9 mouse cellular contexts compared by ENCODE assay signal in the genomic region with DNA sequence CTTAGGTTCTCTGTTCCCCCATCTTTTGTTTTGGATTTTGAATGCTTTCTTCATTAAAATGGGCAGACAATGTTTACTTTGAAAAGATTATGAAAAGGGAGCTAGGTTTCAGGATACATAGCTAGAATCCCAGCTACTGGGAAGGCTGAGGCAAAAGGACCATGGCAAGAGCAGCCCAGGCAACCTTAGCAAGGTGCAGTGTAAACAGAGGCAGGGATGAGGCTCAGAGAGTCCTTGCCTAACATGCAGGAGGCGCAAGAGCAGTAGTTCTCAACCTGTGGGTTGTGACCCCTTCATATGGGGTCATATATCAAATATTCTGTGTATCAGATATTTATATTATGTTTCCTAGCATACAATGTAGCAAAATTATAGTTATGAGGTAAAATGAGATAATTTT. TPM values are rescaled to one million over a fixed set of nuclear protein-coding genes. Genes with fewer than 3 reads are reported as not detected.
A peak's percentile ranks its signal among the peaks of the same experiment; 100 is the strongest.
DNase-seq lines count a peak whose midpoint lies in the region; ATAC-seq and TF ChIP-seq lines count a peak whose summit lies in the region.
"Had no signal": no experiment of that assay in that cellular context is flagged by ENCODE, and none has a peak within 500 bp of the region (broad histone marks: within the 10 kb centered on the region; RNA-seq: fewer than 3 reads in every experiment).

No protein-coding gene starts in this region.

- H3K4me3 ChIP-seq in kidney, embryonic 14.5 days (ENCODE audit: low read length), result peak overlapping the region; percentile 88; the same call in 1 of the 2 replicates
- H3K4me3 ChIP-seq in kidney, adult 2 months (ENCODE audit: insufficient read depth, low read depth, low read length), result no peak overlapping the region
- H3K4me3 ChIP-seq in bone marrow macrophage, adult 2 months (ENCODE audit: insufficient read depth, low read length), result peak overlapping the region; percentile 9; the same call in 1 of the 2 replicates
- no peak overlapping the region for H3K4me3 ChIP-seq in hindbrain, embryonic 15.5 days
- H3K4me3 ChIP-seq in midbrain, embryonic 13.5 days (replicated peaks), result peak overlapping the region; percentile 72

- H3K4me2 ChIP-seq in kidney, embryonic 14.5 days (replicated peaks; ENCODE audit: low read depth, low read length), result peak overlapping the region; percentile 74
- peak overlapping the region; percentile 85 for H3K4me2 ChIP-seq in hindbrain, embryonic 15.5 days
- peak overlapping the region; percentile 90 for H3K4me2 ChIP-seq in midbrain, embryonic 13.5 days (replicated peaks)

- peaks cover 32% of the 10 kb centered on the region for H3K36me3 ChIP-seq in kidney, embryonic 14.5 days (ENCODE audit: control insufficient read depth, insufficient read depth, low read length)
- H3K36me3 ChIP-seq in kidney, adult 2 months (ENCODE audit: control insufficient read depth, insufficient read depth, low read length), result no peaks in the 10 kb centered on the region; the same call in 1 of the 2 replicates
- peaks cover 8% of the 10 kb centered on the region for H3K36me3 ChIP-seq in hindbrain, embryonic 15.5 days
- peaks cover 13% of the 10 kb centered on the region for H3K36me3 ChIP-seq in midbrain, embryonic 13.5 days

- no peak for TF ChIP-seq POLR2A in kidney, adult 2 months (IDR thresholded peaks at IDR 0.05; ENCODE audit: low read depth, low read length)
- TF ChIP-seq POLR2A in bone marrow macrophage, adult 2 months (IDR thresholded peaks at IDR 0.05; ENCODE audit: borderline replicate concordance, low read depth, low read length), result no peak

- 90% methylated on average over 1 of the region's 1 CpGs for WGBS in kidney, embryonic 14.5 days
- WGBS in kidney, adult 2 months, result 85% methylated on average over 1 of the region's 1 CpGs
- 93% methylated on average over 1 of the region's 1 CpGs for WGBS in hindbrain, embryonic 15.5 days
- WGBS in midbrain, embryonic 13.5 days, result 93% methylated on average over 1 of the region's 1 CpGs

- H3K4me1 ChIP-seq in kidney, embryonic 14.5 days (ENCODE audit: control insufficient read depth, insufficient read depth, low read length), result peaks cover 21% of the 10 kb centered on the region
- H3K4me1 ChIP-seq in kidney, adult 2 months (ENCODE audit: control insufficient read depth, insufficient read depth, low read length), result peaks cover 3% of the 10 kb centered on the region; the same call in 1 of the 2 replicates
- H3K4me1 ChIP-seq in bone marrow macrophage, adult 2 months (ENCODE audit: control insufficient read depth, insufficient read depth, low read length), result peaks cover 16% of the 10 kb centered on the region
- H3K4me1 ChIP-seq in hindbrain, embryonic 15.5 days (replicated peaks), result peaks cover 34% of the 10 kb centered on the region
- H3K4me1 ChIP-seq in midbrain, embryonic 13.5 days (replicated peaks), result peaks cover 41% of the 10 kb centered on the region

- H3K27ac ChIP-seq in kidney, embryonic 14.5 days (ENCODE audit: low read depth, low read length), result no peak overlapping the region
- H3K27ac ChIP-seq in kidney, adult 2 months (ENCODE audit: insufficient read depth, low read depth, low read length), result no peak overlapping the region
- H3K27ac ChIP-seq in bone marrow macrophage, adult 2 months (ENCODE audit: insufficient read depth, low read depth, low read length), result no peak overlapping the region
- H3K27ac ChIP-seq in hindbrain, embryonic 15.5 days (replicated peaks), result no peak overlapping the region
- no peak overlapping the region for H3K27ac ChIP-seq in midbrain, embryonic 13.5 days

- H3K9me3 ChIP-seq in kidney, embryonic 14.5 days (ENCODE audit: control insufficient read depth, low read length), result no peaks in the 10 kb centered on the region
- H3K9me3 ChIP-seq in hindbrain, embryonic 15.5 days, result no peaks in the 10 kb centered on the region
- H3K9me3 ChIP-seq in midbrain, embryonic 13.5 days, result no peaks in the 10 kb centered on the region

- no peak for DNase-seq in kidney, adult 2 months
- DNase-seq in cerebellum, postnatal 4 days (ENCODE audit: low spot score in 2 of 2), result no peak
- DNase-seq in gastrocnemius, postnatal 25 days, result no peak
- DNase-seq in layer of hippocampus, adult 9-11 months, result no peak
- DNase-seq: kidney, postnatal 14 days had no signal

- TF ChIP-seq CTCF in kidney, adult 2 months (conservative IDR thresholded peaks at IDR 0.05; ENCODE audit: insufficient read depth, insufficient read length, low read depth, low read length), result no peak
- no peak for TF ChIP-seq CTCF in bone marrow macrophage, adult 2 months (IDR thresholded peaks at IDR 0.05; ENCODE audit: low read depth, low read length)

- ATAC-seq in kidney, embryonic 14.5 days (ENCODE audit: low FRiP score, low TSS enrichment), result no peak
- ATAC-seq in hindbrain, embryonic 15.5 days (ENCODE audit: low FRiP score, low read depth), result no peak
- ATAC-seq in midbrain, embryonic 13.5 days, result no peak

- H3K27me3 ChIP-seq in kidney, embryonic 14.5 days (ENCODE audit: control insufficient read depth, insufficient read depth, low read length), result no peaks in the 10 kb centered on the region
- no peaks in the 10 kb centered on the region for H3K27me3 ChIP-seq in kidney, adult 2 months (replicated peaks; ENCODE audit: control insufficient read depth, insufficient read depth, low read length)
- H3K27me3 ChIP-seq in hindbrain, embryonic 15.5 days, result no peaks in the 10 kb centered on the region
- no peaks in the 10 kb centered on the region for H3K27me3 ChIP-seq in midbrain, embryonic 13.5 days

- H3K9ac ChIP-seq in kidney, embryonic 14.5 days (ENCODE audit: low read depth, low read length), result peak overlapping the region; percentile 32; the same call in 1 of the 2 replicates
- no peak overlapping the region for H3K9ac ChIP-seq in hindbrain, embryonic 15.5 days
- H3K9ac ChIP-seq in midbrain, embryonic 13.5 days (replicated peaks), result 0 out of 2 replicates have a peak overlapping the region, but pooled peaks have one; percentile 50

RNA-seq across cellular contexts. Expression of a gene that starts 1.6 kb away (rescaled TPM):
- 38.6 and 41.1 TPM in 2 replicates for polyA plus RNA-seq in kidney, embryonic 14.5 days (2014; fragmentation: Nextera tagmentation; extraction: Ambion mirVana)
- 4.0 and 6.0 TPM in 2 replicates for polyA plus RNA-seq in kidney, adult 2 months (2012; rRNA removed)
- polyA plus RNA-seq in bone marrow macrophage, adult 2 months (2012; ENCODE audit: insufficient read depth, insufficient read length, missing spikeins), result 7.2 and 8.3 TPM in 2 replicates
- 28.2 and 29.9 TPM in 2 replicates for polyA plus RNA-seq in hindbrain, embryonic 15.5 days (2015; fragmentation: Nextera tagmentation; extraction: Ambion mirVana)
- 37.4 and 38.5 TPM in 2 replicates for polyA plus RNA-seq in midbrain, embryonic 13.5 days (2015; fragmentation: Nextera tagmentation; extraction: Ambion mirVana)
- total RNA-seq in gastrocnemius, postnatal 25 days (2021), result 1 to 10 TPM; 5.1 to 5.3 TPM

RNA-seq across cellular contexts. Expression of a gene that starts 1.7 kb away (rescaled TPM):
- polyA plus RNA-seq in kidney, embryonic 14.5 days (2014; fragmentation: Nextera tagmentation; extraction: Ambion mirVana), result 139 and 141 TPM in 2 replicates
- 48.9 and 55.3 TPM in 2 replicates for polyA plus RNA-seq in kidney, adult 2 months (2012; rRNA removed)
- polyA plus RNA-seq in bone marrow macrophage, adult 2 months (2012; ENCODE audit: insufficient read depth, insufficient read length, missing spikeins), result 178 and 230 TPM in 2 replicates
- polyA plus RNA-seq in hindbrain, embryonic 15.5 days (2015; fragmentation: Nextera tagmentation; extraction: Ambion mirVana), result 114 and 120 TPM in 2 replicates
- polyA plus RNA-seq in midbrain, embryonic 13.5 days (2015; fragmentation: Nextera tagmentation; extraction: Ambion mirVana), result 93.5 and 102 TPM in 2 replicates
- 10 to 100 TPM; 83.0 to 89.8 TPM for total RNA-seq in gastrocnemius, postnatal 25 days (2021)

Comparison
In these comparisons a context has a peak if more than half of its experiments do, and no peak if none do; other contexts are left out.
1. H3K4me3 ChIP-seq: peak in kidney, embryonic 14.5 days (single experiment), bone marrow macrophage, adult 2 months (single experiment) and midbrain, embryonic 13.5 days (single experiment); none in kidney, adult 2 months (single experiment) and hindbrain, embryonic 15.5 days (single experiment).
2. Peak in every context shown above with its lines, with median percentiles within 50 percentile points of each other: H3K4me2 ChIP-seq.